Mouse (Mus musculus): ENCODE results near the gene Chst15. TPM values are rescaled to one million over a fixed set of nuclear protein-coding genes. Genes with fewer than 3 reads are reported as not detected.

Gene Chst15
- polyA plus RNA-seq, 1 experiment = 8.7 TPM

GRCm38 (mm10) chr7:132336781-132337180 lies 19.8 kb upstream of the Chst15 start:
- no peak for DNase-seq (ENCODE audit: low spot score)

- DNase-seq (ENCODE audit: low spot score) = no peak
Measured at GRCm38 (mm10) chr7:132335367-132335766, 18.3 kb upstream of the Chst15 start.

GRCm38 (mm10) chr7:132333078-132333477 lies 16.1 kb upstream of the Chst15 start:
- DNase-seq (ENCODE audit: low spot score) = no peak

- DNase-seq (ENCODE audit: low spot score) = no peak
Measured at GRCm38 (mm10) chr7:132332176-132332575, 15.1 kb upstream of the Chst15 start.

GRCm38 (mm10) chr7:132330179-132330578 lies 13.2 kb upstream of the Chst15 start:
- no peak for DNase-seq (ENCODE audit: low spot score)

GRCm38 (mm10) chr7:132328648-132329047 lies 11.6 kb upstream of the Chst15 start:
- no peak for DNase-seq (ENCODE audit: low spot score)

GRCm38 (mm10) chr7:132325549-132326331 lies 8.7 kb upstream of the Chst15 start:
- DNase-seq (ENCODE audit: low spot score) = peak; percentile 62

- DNase-seq (ENCODE audit: low spot score) = no peak
Measured at GRCm38 (mm10) chr7:132323430-132323829, 6.4 kb upstream of the Chst15 start.

- no peak for DNase-seq (ENCODE audit: low spot score)
Measured at GRCm38 (mm10) chr7:132321392-132321958, 4.4 kb upstream of the Chst15 start.

GRCm38 (mm10) chr7:132316101-132317035 lies 660 bp downstream of the Chst15 start:
- DNase-seq (ENCODE audit: low spot score) = peak; percentile 74

GRCm38 (mm10) chr7:132315149-132316091 lies 1.6 kb downstream of the Chst15 start:
- peak; percentile 55 for DNase-seq (ENCODE audit: low spot score)

- DNase-seq (ENCODE audit: low spot score) = no peak
Measured at GRCm38 (mm10) chr7:132312396-132312795, 4.6 kb downstream of the Chst15 start.

- no peak for DNase-seq (ENCODE audit: low spot score)
Measured at GRCm38 (mm10) chr7:132308537-132309191, 8.4 kb downstream of the Chst15 start.

- DNase-seq (ENCODE audit: low spot score) = no peak
Measured at GRCm38 (mm10) chr7:132307722-132308271, 9.2 kb downstream of the Chst15 start.

- DNase-seq (ENCODE audit: low spot score) = no peak
Measured at GRCm38 (mm10) chr7:132306671-132307412, 10.2 kb downstream of the Chst15 start.

- no peak for DNase-seq (ENCODE audit: low spot score)
Measured at GRCm38 (mm10) chr7:132305492-132306375, 11.3 kb downstream of the Chst15 start.

- no peak for DNase-seq (ENCODE audit: low spot score)
Measured at GRCm38 (mm10) chr7:132304424-132305085, 12.5 kb downstream of the Chst15 start.

- no peak for DNase-seq (ENCODE audit: low spot score)
Measured at GRCm38 (mm10) chr7:132303988-132304387, 13.0 kb downstream of the Chst15 start.

Data from urinary bladder, adult 2 months (tissue).